Mouse (Mus musculus): ENCODE data around the gene Ina.

DNA sequence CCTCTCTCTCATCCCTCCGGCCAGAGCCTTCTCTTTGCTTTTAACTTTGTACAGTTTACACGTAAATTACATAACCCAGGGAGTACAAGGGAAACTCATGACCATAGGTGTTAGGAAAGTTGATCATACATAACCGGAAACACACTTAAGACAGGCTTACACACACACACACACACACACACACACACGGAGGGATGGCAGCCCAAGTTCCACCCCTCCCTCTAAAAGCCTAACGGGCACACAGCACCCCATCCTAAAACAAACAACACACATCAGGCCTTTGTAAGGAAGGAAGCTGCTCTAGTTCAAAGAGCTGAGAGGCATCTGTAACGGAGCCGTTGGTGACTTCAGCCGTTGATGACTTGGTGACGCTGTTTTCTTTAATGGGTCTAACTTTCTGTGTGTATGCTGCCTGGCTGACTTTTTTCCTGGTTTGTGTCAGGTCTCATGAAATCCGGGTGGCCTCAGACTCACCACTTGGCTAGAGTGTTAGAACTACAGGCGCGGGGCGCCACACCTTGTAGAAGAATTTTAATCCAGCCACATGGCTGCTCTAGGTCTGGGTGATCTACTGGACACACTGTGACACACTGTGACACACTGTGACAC lies 44.3 kb upstream of the Ina start:
- TF ChIP-seq CTCF (conservative IDR thresholded peaks at IDR 0.05; ENCODE audit: insufficient read depth, insufficient read length, low read depth, low read length) (no peak), POLR2A (IDR thresholded peaks at IDR 0.05; ENCODE audit: low read depth, low read length) (no peak)

Data from kidney, adult 2 months (tissue).